In the genomic region with DNA sequence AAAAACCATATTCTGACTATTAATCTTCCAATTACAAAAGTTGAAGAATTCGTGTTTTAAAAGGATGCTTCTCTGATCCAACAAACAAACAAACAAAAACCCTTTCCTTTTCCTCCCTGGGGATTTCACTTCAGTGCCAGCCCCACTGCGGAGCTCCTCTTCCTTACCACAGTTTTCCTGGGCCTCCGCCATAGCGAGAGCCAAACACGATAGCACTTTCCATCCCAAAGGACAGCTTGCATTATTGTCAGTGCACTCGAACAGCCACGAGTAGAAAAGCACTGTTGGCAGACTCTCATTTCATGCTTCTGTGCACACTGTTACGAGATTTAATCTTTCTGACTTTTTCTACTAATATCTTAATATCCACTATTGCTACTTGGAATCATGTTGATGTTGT, we compare ENCODE assay signal across 16 mouse cellular contexts.
DNase-seq lines count a peak whose midpoint lies in the region; ATAC-seq and TF ChIP-seq lines count a peak whose summit lies in the region.
"Had no signal": no experiment of that assay in that cellular context is flagged by ENCODE, and none has a peak within 500 bp of the region (broad histone marks: within the 10 kb centered on the region; RNA-seq: fewer than 3 reads in every experiment).

No protein-coding gene starts in this region.

- no peak for TF ChIP-seq CTCF in layer of hippocampus, adult 2 months (conservative IDR thresholded peaks at IDR 0.05)
- no peak for TF ChIP-seq CTCF in cerebellum, adult 2 months (IDR thresholded peaks at IDR 0.05; ENCODE audit: borderline replicate concordance, insufficient read depth, low read depth, low read length)

- H3K27me3 ChIP-seq in cerebellum, adult 2 months (ENCODE audit: control insufficient read depth, insufficient read depth, low read length) = no peaks in the 10 kb centered on the region
- H3K27me3 ChIP-seq: neural tube, embryonic 15.5 days had no signal

- DNase-seq in cerebellum, adult 8-10 months = no peak
- no peak for DNase-seq in layer of hippocampus, adult 2 months (ENCODE audit: low spot score in 2 of 2)
- no peak for DNase-seq in layer of hippocampus, adult 9-11 months
- DNase-seq in cerebellum, adult 2 months = peak; percentile 63 to 80
- peak; percentile 57 to 61 for DNase-seq in cerebellum, postnatal 36 days
- DNase-seq in gastrocnemius, postnatal 25 days = no peak
- DNase-seq in urinary bladder, postnatal 36 days (ENCODE audit: low spot score in 2 of 2) = no peak
- DNase-seq: adrenal gland, postnatal 14 days; heart, postnatal 10 days; kidney, adult 18-20 months; kidney, postnatal 4 days had no signal

- ATAC-seq in cerebellum, adult (ENCODE audit: insufficient number of reproducible peaks, low FRiP score, low TSS enrichment) = peak; percentile 79
- ATAC-seq: lung, postnatal 0 days had no signal

- H3K4me1 ChIP-seq in cerebellum, adult 2 months (ENCODE audit: control insufficient read depth, insufficient read depth, low read length) = peaks cover 19% of the 10 kb centered on the region; the same call in 1 of the 2 replicates
- H3K4me1 ChIP-seq: limb, embryonic 10.5 days; neural tube, embryonic 15.5 days had no signal

- H3K4me3 ChIP-seq in layer of hippocampus, adult 2 months = no peak overlapping the region
- H3K4me3 ChIP-seq in cerebellum, adult 2 months (replicated peaks; ENCODE audit: insufficient read depth, low read depth, low read length) = no peak overlapping the region
- H3K4me3 ChIP-seq: left cerebral cortex, adult 2 months; limb, embryonic 10.5 days; neural tube, embryonic 15.5 days had no signal

- H3K27ac ChIP-seq in layer of hippocampus, adult 2 months = peak overlapping the region; percentile 6
- H3K27ac ChIP-seq in cerebellum, adult 2 months (ENCODE audit: insufficient read depth, low read length) = no peak overlapping the region
- H3K27ac ChIP-seq: left cerebral cortex, adult 2 months; limb, embryonic 10.5 days; neural tube, embryonic 15.5 days had no signal

- TF ChIP-seq POLR2A in cerebellum, adult 2 months (IDR thresholded peaks at IDR 0.05; ENCODE audit: borderline replicate concordance, insufficient read depth, low read length) = no peak

- 9% methylated on average over 8 of the region's 8 CpGs for WGBS in cerebellum, adult 2 months

Comparison
In these comparisons a context has a peak if more than half of its experiments do, and no peak if none do; other contexts are left out.
1. DNase-seq: peak in cerebellum, adult 2 months (2 of 2) and cerebellum, postnatal 36 days (2 of 2); none in cerebellum, adult 8-10 months (single experiment), layer of hippocampus, adult 2 months (0 of 2), layer of hippocampus, adult 9-11 months (single experiment), gastrocnemius, postnatal 25 days (single experiment) and urinary bladder, postnatal 36 days (0 of 2).